Mouse (Mus musculus) fat pad, adult 2 months (tissue): ENCODE data around the gene Sat1.

Experiments
- DNase-seq: peaks from one replicate; pipeline ENCODE4 v3.0.0-alpha.2; 2011; ENCODE audit warnings: low read depth, low spot score; ENCODE audit errors: extremely low read depth

Gene Sat1

GRCm38 (mm10) chrX:155167667-155168066 is 48.6 kb downstream of the Sat1 start:
- DNase-seq, result no peak

GRCm38 (mm10) chrX:155166313-155166712 is 49.9 kb downstream of the Sat1 start:
- no peak for DNase-seq

GRCm38 (mm10) chrX:155163553-155163952 is 52.7 kb downstream of the Sat1 start:
- DNase-seq, result no peak
